Mouse (Mus musculus) spleen, adult 12 weeks (tissue): ENCODE data around the gene Cyp17a1.

Experiments used
- DNase-seq: peaks from one replicate; pipeline ENCODE4 v3.0.0; 2022; ENCODE audit warnings: low spot score

Cyp17a1 gene

DNA sequence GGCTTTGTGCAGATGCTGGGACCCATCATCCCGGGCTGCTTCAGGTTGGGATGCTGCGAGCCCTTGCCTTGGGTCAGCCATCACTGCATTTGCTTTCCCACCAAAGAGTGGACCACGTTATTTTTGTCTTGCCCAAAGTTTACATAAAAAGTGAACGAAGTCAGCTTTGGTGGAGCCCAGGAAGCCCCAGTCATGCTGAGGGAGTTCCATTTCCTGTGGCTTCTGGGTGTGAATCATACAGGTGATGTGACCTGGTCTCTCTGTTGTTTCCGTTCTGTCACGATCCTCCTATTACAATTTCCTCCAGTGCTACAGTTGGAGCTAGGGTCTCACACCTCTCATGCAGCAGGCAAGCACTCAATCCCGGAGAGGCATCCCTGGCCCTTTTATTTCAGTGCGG, 55.6 kb downstream of the Cyp17a1 start:
- no peak for DNase-seq
